Mouse (Mus musculus) CD4-positive helper T cell, adult 2 months (primary cell): ENCODE measurements around the gene Clec2l.
"Not testable (repeated sequence)": the region's sequence is repeated elsewhere in the genome, so short reads cannot be mapped to it uniquely, and the experiment has no call there.

Experiments
- DNase-seq: peaks from one replicate; pipeline ENCODE4 v3.0.0-alpha.2; 2012; ENCODE audit warnings: low read depth, missing footprints, low spot score

Gene Clec2l

GRCm38 (mm10) chr6:38670488-38670887, 7.6 kb downstream of the Clec2l start:
- DNase-seq = not testable (repeated sequence)

GRCm38 (mm10) chr6:38671270-38671669, 8.4 kb downstream of the Clec2l start:
- DNase-seq = no peak

- DNase-seq = no peak
Observed at GRCm38 (mm10) chr6:38672011-38672410, 9.1 kb downstream of the Clec2l start.

- DNase-seq = no peak
Observed at GRCm38 (mm10) chr6:38676217-38676616, 13.3 kb downstream of the Clec2l start.

- no peak for DNase-seq
Observed at GRCm38 (mm10) chr6:38676723-38677122, 13.9 kb downstream of the Clec2l start.

GRCm38 (mm10) chr6:38677629-38678028, 14.8 kb downstream of the Clec2l start:
- DNase-seq = no peak

- DNase-seq = no peak
Observed at GRCm38 (mm10) chr6:38682532-38682931, 19.7 kb downstream of the Clec2l start.

GRCm38 (mm10) chr6:38687216-38687615, 24.3 kb downstream of the Clec2l start:
- no peak for DNase-seq

- DNase-seq = no peak
Observed at GRCm38 (mm10) chr6:38688841-38689240, 26.0 kb downstream of the Clec2l start.

GRCm38 (mm10) chr6:38690615-38691014, 27.7 kb downstream of the Clec2l start:
- no peak for DNase-seq

GRCm38 (mm10) chr6:38691052-38691451, 28.2 kb downstream of the Clec2l start:
- DNase-seq = no peak

GRCm38 (mm10) chr6:38692556-38692955, 29.7 kb downstream of the Clec2l start:
- no peak for DNase-seq

GRCm38 (mm10) chr6:38695380-38696054, 32.6 kb downstream of the Clec2l start:
- DNase-seq = peak; percentile 65

GRCm38 (mm10) chr6:38696570-38696969, 33.7 kb downstream of the Clec2l start:
- DNase-seq = no peak

- DNase-seq = no peak
Observed at GRCm38 (mm10) chr6:38698233-38698889, 35.5 kb downstream of the Clec2l start.

- no peak for DNase-seq
Observed at GRCm38 (mm10) chr6:38701421-38701820, 38.6 kb downstream of the Clec2l start.

GRCm38 (mm10) chr6:38702810-38703399, 40.0 kb downstream of the Clec2l start:
- no peak for DNase-seq

GRCm38 (mm10) chr6:38703526-38703925, 40.7 kb downstream of the Clec2l start:
- DNase-seq = no peak

- DNase-seq = no peak
Observed at GRCm38 (mm10) chr6:38704264-38704984, 41.6 kb downstream of the Clec2l start.

GRCm38 (mm10) chr6:38710449-38710848, 47.6 kb downstream of the Clec2l start:
- no peak for DNase-seq

GRCm38 (mm10) chr6:38713957-38714898, 51.4 kb downstream of the Clec2l start:
- no peak for DNase-seq
